Mouse (Mus musculus) ES-E14 (cell line): ENCODE measurements at regions not wholly inside any gene's neighbourhood (a gene's known extent, or its start where the extent isn't known, plus 50 kb on each side); places are given as distances from the start of the nearest gene placed in this dataset.

ENCODE experiments used
- DNase-seq: peaks from one replicate; pipeline ENCODE4 v3.0.0-alpha.2; 2013; ENCODE audit warnings: low read depth, low spot score
- H3K27ac ChIP-seq: 2 replicates; pipeline ENCODE4 v1.5.1; 2012; ENCODE audit warnings: low read depth, mild to moderate bottlenecking, low read length, moderate library complexity, mixed read lengths; ENCODE audit not compliant: poor library complexity, insufficient read depth, severe bottlenecking
- H3K36me3 ChIP-seq: 2 replicates; pipeline ENCODE4 v1.6.1; 2012; ENCODE audit warnings: mild to moderate bottlenecking, low read length, moderate library complexity, mixed read lengths; ENCODE audit not compliant: control insufficient read depth, poor library complexity, insufficient read depth, severe bottlenecking
- H3K4me1 ChIP-seq, 2 experiments: fragments of 150-350 bp in 1 of 2; sonication (generic) in 1 of 2; 2 replicates each; pipeline ENCODE4 v1.6.1; 2012; ENCODE audit warnings: low read length in 2 of 2, mild to moderate bottlenecking in 1 of 2, mixed read lengths in 1 of 2; ENCODE audit not compliant: control insufficient read depth in 2 of 2, insufficient read depth in 2 of 2, poor library complexity in 1 of 2
- H3K4me3 ChIP-seq, 2 experiments: fragments of 150-350 bp in 1 of 2; sonication (generic) in 1 of 2; 2 replicates each; pipeline ENCODE4 v1.5.1; 2012; ENCODE audit warnings: low read length in 2 of 2, low read depth in 1 of 2, mild to moderate bottlenecking in 1 of 2, mixed read lengths in 1 of 2; ENCODE audit not compliant: insufficient read depth in 1 of 2, poor library complexity in 1 of 2, severe bottlenecking in 1 of 2
- H3K9ac ChIP-seq: 2 replicates; pipeline ENCODE4 v1.6.1; 2012; ENCODE audit warnings: low read depth, mild to moderate bottlenecking, low read length, mixed read lengths; ENCODE audit not compliant: poor library complexity, insufficient read depth, severe bottlenecking
- H3K9me3 ChIP-seq: fragments of 150-350 bp; sonication (generic); 2 replicates; pipeline ENCODE4 v1.6.1; 2012; ENCODE audit warnings: low read depth, mild to moderate bottlenecking, low read length; ENCODE audit not compliant: control insufficient read depth, insufficient read depth
- CHD2 ChIP-seq: IDR thresholded peaks from 2 replicates; pipeline ENCODE4 v1.6.1; 2014; ENCODE audit warnings: mild to moderate bottlenecking, low read depth, low read length, inconsistent platforms
- HCFC1 ChIP-seq: IDR thresholded peaks from 2 replicates; pipeline ENCODE4 v1.6.1; 2012; ENCODE audit warnings: low read length, inconsistent platforms, borderline replicate concordance; ENCODE audit not compliant: insufficient read depth
- MAFK ChIP-seq: IDR thresholded peaks from 2 replicates; pipeline ENCODE4 v1.6.1; 2014; ENCODE audit warnings: mild to moderate bottlenecking, low read depth, low read length, inconsistent platforms; ENCODE audit not compliant: insufficient read depth
- ZC3H11A ChIP-seq: IDR thresholded peaks from 2 replicates; pipeline ENCODE4 v1.6.1; 2012; ENCODE audit warnings: low read depth, mild to moderate bottlenecking, inconsistent platforms, low read length, borderline replicate concordance
- ZNF384 ChIP-seq: IDR thresholded peaks from 2 replicates; pipeline ENCODE4 v1.6.1; 2012; ENCODE audit warnings: low read depth, low read length, inconsistent platforms
- in situ Hi-C, 2 experiments: fragments of 600-800 bp; cut with MboI; formaldehyde crosslinking; loops; one replicate each; pipeline ENCODE4 v1.15.1; 2025; ENCODE audit warnings: low sequenced_read_pairs in 2 of 2, inconsistent platforms in 1 of 2; ENCODE audit not compliant: unreplicated experiment in 2 of 2

- Histone ChIP-seq H3K4me1 (no peaks in the 10 kb centered on the region), H3K36me3 (no peaks in the 10 kb centered on the region), H3K4me3 (no peak overlapping the region), H3K27ac (no peak overlapping the region), H3K9me3 (no peaks in the 10 kb centered on the region), H3K9ac (no peak overlapping the region)
- TF ChIP-seq ZNF384 = no peak
- TF ChIP-seq ZC3H11A = no peak
- no peak for TF ChIP-seq HCFC1
- TF ChIP-seq MAFK = no peak
- no peak for TF ChIP-seq CHD2
- in situ Hi-C loops = no loop called here
- no peak for DNase-seq
Observed at GRCm38 (mm10) chr8:115554185-115554584, 153.4 kb downstream of the Maf start.

GRCm38 (mm10) chr8:115551262-115551661 is 156.3 kb downstream of the Maf start:
- in situ Hi-C loops = no loop called here
- Histone ChIP-seq H3K27ac (no peak overlapping the region), H3K36me3 (no peaks in the 10 kb centered on the region), H3K4me1 (no peaks in the 10 kb centered on the region), H3K4me3 (no peak overlapping the region), H3K9ac (no peak overlapping the region), H3K9me3 (no peaks in the 10 kb centered on the region)
- no peak for DNase-seq
- TF ChIP-seq HCFC1 (no peak), ZC3H11A (no peak), ZNF384 (no peak), CHD2 (no peak)

GRCm38 (mm10) chr8:115549112-115549511 is 158.5 kb downstream of the Maf start:
- H3K4me3 ChIP-seq = no peak overlapping the region
- no peaks in the 10 kb centered on the region for H3K4me1 ChIP-seq
- no peak overlapping the region for H3K9ac ChIP-seq
- TF ChIP-seq ZC3H11A = no peak
- TF ChIP-seq ZNF384 = no peak
- no peak for TF ChIP-seq MAFK
- no peak for TF ChIP-seq HCFC1
- TF ChIP-seq CHD2 = no peak
- H3K9me3 ChIP-seq = no peaks in the 10 kb centered on the region
- DNase-seq = no peak
- no peaks in the 10 kb centered on the region for H3K36me3 ChIP-seq
- H3K27ac ChIP-seq = no peak overlapping the region
- in situ Hi-C loops = no loop called here

- TF ChIP-seq MAFK (no peak), CHD2 (no peak), ZNF384 (no peak), HCFC1 (no peak), ZC3H11A (no peak)
- Histone ChIP-seq H3K4me3 (no peak overlapping the region), H3K36me3 (no peaks in the 10 kb centered on the region), H3K9ac (no peak overlapping the region), H3K9me3 (no peaks in the 10 kb centered on the region), H3K27ac (no peak overlapping the region), H3K4me1 (no peaks in the 10 kb centered on the region)
- in situ Hi-C loops = no loop called here
- no peak for DNase-seq
Observed at GRCm38 (mm10) chr8:115544067-115544466, 163.5 kb downstream of the Maf start.

DNA sequence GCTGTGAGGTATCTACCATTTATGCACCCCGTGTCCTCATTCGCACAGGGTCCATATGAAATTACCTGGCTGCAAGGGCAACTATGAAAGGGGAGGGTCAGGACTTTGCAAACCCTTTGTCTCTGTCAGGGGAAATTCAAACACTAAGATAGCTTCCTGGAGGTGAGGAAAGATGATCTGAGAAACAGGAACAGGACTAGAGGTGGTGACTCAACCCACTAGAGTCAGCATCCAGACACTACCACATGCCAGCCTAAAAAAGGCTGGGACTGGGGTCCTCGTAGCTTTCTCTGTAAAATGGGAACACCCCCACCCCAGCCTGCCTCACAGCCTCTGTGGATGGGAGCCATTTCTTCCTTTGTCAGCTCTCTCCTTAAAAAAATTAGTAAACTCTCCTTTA is 164.7 kb downstream of the Maf start:
- no peak overlapping the region for H3K9ac ChIP-seq
- no peak for DNase-seq
- TF ChIP-seq ZNF384 = no peak
- TF ChIP-seq HCFC1 = no peak
- TF ChIP-seq MAFK = no peak
- TF ChIP-seq ZC3H11A = no peak
- in situ Hi-C loops = no loop called here
- H3K9me3 ChIP-seq = no peaks in the 10 kb centered on the region
- no peak overlapping the region for H3K4me3 ChIP-seq
- no peaks in the 10 kb centered on the region for H3K36me3 ChIP-seq
- no peaks in the 10 kb centered on the region for H3K4me1 ChIP-seq
- no peak overlapping the region for H3K27ac ChIP-seq
